Mouse (Mus musculus): Measurements from ENCODE around the gene Ugt1a6a. TPM values are rescaled to one million over a fixed set of nuclear protein-coding genes. Genes with fewer than 3 reads are reported as not detected.
A peak's percentile ranks its signal among the peaks of the same experiment; 100 is the strongest.
"Not testable (repeated sequence)": the region's sequence is repeated elsewhere in the genome, so short reads cannot be mapped to it uniquely, and the experiment has no call there.

Ugt1a6a gene
- total RNA-seq (2021): 1 to 10 TPM; 3.8 to 5.7 TPM
- long read RNA-seq, experiment 1, partial matches to known transcripts: 0 of 4 reads
- long read RNA-seq, experiment 1, other reads (novel, unspliced or antisense): 0 of 4 reads
- long read RNA-seq, experiment 2, partial matches to known transcripts: 0 of 2 reads
- long read RNA-seq, experiment 2, other reads (novel, unspliced or antisense): 0 of 2 reads

DNA sequence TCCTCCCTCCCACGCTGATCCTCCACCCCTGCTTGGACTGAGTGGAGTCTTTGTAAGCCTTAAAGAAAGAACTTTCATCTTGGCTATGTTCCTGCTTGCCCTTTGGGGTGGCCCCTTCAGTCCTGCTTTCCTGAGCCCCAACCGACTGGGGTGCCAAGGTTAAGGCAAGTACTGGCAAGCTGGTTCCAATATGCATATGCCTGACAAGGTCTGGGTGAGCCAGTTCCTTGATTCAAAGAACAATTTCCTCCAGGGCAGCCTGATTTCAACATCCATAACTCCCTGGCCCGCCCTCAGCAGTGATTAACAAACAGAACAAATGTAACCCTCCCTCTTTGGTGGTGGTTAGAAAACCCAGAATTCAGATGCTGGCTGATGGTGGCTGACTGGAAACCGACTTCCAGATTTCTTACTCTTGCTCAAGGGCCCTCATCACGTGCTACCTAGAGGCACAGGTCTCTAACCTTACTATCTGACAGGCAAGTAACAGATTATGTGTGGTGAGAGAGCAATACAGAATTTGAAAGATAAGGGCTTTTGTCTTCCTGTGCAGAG is at the start of gene Ugt1a6a:
Gene Ugt1a6a (plus strand): TSS at position 353 of the 555 bp plus-strand sequence.
- intact Hi-C loops (cut with DNase I): not testable (repeated sequence)
- DNase-seq: peak; percentile 19 to 29

DNA sequence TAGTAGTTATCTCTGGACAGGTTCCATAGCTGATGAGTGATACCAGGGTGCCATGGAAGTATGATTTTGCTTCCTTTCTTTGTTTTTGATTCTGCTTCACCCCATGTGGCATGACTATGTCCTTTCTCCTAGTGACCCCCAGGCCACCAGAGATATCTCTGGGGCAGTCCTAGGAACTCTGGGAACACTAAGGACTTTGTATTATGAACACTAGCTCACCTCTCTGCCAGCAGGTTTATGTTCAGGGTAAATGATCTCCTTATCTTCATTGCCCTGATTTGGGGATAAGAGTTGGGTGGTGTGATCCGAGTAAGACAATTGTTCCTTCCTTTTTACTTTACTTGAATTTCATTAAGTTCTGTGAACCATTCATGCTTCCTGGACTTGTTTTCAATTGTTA is 48.5 kb upstream of the Ugt1a6a start:
- DNase-seq: no peak
- intact Hi-C loops (cut with DNase I): no loop called here

DNA sequence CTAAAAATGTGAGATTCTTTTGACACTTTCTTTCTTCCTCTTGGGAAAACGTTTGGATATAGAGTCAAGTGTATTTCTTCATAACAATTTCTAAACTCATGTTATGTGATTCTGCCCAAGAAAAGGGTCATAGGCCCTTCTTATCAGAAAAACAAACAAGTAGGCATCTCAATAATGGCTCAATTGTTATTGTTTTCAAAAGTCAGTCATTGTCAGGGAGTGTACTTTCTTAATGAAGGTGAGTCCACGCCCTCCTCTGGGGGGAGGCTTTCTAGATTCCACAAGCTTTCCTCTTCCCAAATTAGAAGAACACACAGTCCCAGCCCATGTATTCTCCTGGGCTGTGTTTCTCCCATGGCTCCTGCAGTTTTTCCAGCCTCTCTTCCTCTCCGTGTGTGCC is 47.1 kb upstream of the Ugt1a6a start, which contains the start of gene Ugt1a8:
Gene Ugt1a8 (plus strand): TSS at position 301 of the 400 bp plus-strand sequence.
- no peak for DNase-seq
- intact Hi-C loops (cut with DNase I): no loop called here

DNA sequence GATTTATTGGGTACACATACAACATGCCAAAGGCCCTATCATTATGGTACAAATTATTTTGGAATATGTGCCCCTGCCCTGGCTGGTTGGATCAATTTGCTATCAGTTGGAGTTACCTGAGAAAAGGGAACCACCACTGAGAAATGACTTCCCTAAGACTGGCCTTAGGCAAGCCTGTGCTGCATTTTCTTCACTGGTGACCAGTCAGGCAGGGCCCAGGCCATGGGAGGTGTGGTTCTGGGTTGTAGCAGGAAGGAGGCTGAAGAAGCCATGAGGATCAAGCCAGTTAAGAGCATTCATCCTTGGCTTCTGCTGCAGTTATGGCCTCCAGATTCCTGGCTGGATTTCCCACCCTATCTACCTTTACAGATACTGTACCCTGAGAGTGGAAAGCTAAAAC is 42.3 kb upstream of the Ugt1a6a start:
- DNase-seq: no peak
- intact Hi-C loops (cut with DNase I): no loop called here

DNA sequence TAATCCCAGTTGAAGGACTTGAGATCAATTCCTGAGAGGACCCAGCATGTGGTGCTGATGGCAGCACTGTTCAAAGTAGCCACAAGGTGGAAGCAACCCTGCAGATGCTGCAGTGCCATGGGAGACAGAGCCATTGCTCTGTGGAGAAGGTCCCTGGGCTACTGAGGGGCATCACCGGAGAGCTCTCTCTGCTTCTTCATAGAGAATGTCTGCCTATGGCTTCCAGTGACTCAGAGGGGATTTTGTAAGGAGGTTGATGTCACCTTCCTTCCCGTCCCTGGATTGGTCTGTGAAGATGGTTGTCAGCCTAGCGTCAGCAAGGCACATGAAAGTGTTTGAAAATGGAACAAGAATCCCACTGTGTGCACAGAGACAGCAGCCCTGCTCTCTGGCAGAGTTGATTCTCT is 40.3 kb upstream of the Ugt1a6a start:
- DNase-seq; intact Hi-C loops (cut with DNase I): not testable (repeated sequence)

DNA sequence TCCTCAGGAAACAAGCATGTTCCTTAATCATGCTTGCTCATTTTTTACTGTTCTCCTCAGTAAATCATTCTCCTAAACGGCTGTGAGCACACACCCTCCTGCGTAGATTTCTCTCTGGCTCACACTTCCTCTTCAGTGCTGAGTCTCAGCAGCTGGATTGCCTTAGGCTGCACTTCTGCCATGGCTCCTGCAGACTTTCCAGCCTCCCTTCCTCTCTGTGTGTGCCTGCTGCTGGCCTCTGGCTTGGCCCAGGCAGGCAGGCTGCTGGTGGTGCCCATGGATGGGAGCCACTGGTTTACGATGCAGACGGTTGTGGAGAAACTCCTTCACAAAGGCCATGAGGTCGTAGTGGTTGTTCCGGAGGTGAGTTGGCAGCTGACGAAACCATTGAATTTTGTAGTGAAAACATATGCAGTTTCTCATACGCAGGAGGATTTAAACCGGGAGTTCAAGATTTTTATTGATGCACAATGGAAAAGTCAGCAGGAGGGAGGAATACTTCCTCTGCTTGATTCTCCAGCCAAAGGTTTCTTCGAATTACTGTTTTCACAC is 39.6 kb upstream of the Ugt1a6a start, which contains the start of gene Ugt1a7c:
Gene Ugt1a7c (plus strand): TSS at position 122 of the 552 bp plus-strand sequence.
- peak; percentile 29 to 34 for DNase-seq
- intact Hi-C loops (cut with DNase I): no loop called here

DNA sequence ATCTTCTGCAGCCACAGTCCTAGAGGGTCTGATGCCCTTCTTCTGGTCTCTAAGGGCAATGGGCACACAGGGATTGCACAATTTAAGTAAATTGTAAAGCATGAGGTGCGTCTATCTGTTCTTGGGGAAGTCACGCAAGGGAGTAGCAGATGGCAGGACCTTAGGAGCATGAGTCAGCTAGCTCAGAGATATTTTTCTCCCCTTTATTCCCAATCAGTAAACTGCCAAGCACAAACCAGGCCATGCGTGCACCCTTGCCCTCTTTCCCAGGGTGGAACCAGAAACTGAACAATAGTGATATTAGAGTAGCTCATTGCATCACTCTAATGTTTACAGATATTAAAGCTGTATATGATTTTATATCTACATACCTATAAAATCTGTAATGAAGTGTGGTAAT is 36.1 kb upstream of the Ugt1a6a start:
- DNase-seq; intact Hi-C loops (cut with DNase I): not testable (repeated sequence)

DNA sequence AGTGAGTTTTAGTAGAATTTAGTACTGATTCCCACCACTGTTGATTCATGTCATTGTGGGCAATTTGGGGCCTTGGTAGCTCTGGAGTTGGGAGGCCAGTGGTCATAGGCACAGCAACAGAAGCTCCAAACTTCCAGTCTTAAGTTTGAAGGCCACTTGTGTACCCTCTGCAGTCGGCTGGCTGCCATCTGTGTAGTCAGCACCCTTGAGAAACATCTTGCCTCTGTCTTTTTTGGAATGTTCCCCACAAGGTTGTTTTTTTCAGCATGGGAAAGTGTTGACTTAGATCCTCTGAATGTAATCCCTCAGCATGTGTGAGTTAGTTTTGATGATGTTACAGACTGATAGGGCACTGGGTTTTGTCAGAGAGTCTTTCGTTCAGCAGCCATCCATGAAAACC is 34.9 kb upstream of the Ugt1a6a start:
- DNase-seq; intact Hi-C loops (cut with DNase I): not testable (repeated sequence)

DNA sequence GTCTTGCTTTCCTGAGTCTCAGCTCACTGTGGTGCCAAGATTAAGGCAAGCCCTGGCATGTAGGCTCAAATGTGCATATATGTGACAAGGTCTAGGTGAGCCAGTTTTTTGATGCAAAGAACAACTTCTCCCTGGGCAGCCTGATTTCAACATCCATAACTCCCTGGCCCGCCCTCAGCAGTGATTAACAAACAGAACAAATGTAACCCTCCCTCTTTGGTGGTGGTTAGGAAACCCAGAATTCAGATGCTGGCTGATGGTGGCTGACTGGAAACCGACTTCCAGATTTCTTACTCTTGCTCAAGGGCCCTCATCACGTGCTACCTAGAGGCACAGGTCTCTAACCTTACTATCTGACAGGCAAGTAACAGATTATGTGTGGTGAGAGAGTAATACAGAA is 31.6 kb upstream of the Ugt1a6a start, which contains the start of gene Ugt1a6b:
Gene Ugt1a6b (plus strand): TSS at position 234 of the 400 bp plus-strand sequence.
- intact Hi-C loops (cut with DNase I); DNase-seq: not testable (repeated sequence)

DNA sequence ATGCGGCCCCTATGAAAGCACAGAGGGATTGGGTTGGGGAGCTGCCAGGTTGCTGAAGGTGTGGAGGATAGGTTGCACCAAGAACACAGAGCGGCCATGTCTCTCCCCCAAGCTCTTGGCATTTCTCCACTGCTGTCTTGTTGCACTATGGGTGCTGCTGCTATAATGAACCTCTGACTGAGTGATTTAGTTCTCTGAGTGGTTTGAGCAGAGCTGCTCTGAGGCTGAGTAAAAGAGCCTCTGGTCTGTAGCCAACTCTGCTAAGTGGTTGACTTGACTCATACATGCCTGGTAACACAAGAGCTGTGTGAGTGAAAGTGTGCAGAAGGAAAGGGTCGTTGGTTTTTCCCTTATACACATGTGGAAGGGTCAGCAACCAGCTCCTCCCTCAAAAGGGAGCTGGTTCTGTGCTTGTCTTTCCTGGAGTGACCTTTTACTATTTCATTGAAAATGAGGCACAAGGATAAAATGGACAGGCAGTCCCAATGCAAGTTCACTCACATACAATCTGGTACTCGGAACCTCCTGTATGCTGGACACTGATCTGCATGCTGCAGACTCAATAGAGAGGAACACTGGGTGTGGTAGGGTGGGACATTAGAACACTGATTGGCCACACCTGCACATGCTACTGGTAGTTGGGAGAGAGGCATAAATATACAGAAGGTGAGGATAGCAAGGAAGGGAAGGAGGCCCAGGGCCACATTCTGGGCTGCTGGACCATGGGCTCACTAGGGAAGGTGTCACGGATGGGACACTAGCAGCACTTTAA is 30.7 kb upstream of the Ugt1a6a start:
- DNase-seq; intact Hi-C loops (cut with DNase I): not testable (repeated sequence)

DNA sequence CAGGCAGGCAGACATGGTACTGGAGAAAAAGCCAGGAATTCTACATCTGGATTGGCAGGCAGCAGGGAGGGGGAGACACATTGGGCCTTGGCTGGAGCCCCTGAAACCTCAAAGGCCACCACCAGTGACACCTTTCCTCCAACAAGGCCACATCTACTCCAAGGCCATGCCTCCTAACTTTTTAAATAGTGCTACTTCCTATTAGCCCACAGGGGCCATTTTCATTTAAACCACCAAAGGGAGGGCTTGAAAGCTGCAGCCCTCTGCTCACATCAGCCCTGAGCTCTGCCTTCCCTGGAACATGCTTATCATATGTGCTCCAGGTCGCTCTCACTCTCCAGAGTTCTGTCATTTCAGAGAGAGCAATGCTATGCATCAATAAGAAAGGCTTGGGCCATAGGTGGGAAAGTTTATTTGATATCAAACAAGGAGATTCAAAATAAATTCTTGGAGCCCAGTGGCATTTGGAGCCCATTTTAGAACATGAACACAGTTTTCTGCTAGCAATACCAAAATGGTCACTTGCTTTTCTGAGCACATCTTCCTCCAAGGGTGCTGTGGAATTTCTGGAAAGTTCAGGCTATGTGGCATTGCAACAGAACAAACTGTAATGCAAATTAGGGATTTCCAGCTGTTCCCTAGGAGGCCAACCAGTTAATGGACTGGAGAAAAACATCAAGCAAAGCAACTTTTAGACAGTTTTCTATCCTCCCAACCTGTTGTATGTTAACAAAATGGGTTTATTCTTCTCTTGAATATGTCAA is 29.8 kb upstream of the Ugt1a6a start:
- DNase-seq: no peak

DNA sequence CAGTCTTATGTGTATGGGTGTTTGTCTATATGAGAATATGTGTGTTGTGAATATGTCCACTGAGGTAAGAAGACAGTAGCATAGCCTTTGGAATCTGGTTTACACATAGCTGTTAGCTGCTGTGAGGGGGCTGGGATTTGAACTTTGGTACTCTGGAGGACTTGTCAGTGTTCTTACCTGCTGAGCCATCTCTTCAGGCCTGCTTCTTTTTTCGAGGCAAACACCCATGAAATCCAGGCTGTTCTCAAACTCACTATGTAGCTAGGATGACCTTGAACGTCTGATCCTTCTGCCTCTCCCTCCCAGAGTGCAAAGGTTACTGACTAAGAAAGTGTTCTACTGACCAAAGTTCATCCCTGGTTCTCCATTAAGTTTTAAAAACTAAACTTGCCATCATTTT is 29.0 kb upstream of the Ugt1a6a start:
- no peak for DNase-seq
- intact Hi-C loops (cut with DNase I): no loop called here

More for the DNA sequence above, 29.8 kb upstream of the Ugt1a6a start:
- intact Hi-C loops (cut with DNase I): no loop called here

DNA sequence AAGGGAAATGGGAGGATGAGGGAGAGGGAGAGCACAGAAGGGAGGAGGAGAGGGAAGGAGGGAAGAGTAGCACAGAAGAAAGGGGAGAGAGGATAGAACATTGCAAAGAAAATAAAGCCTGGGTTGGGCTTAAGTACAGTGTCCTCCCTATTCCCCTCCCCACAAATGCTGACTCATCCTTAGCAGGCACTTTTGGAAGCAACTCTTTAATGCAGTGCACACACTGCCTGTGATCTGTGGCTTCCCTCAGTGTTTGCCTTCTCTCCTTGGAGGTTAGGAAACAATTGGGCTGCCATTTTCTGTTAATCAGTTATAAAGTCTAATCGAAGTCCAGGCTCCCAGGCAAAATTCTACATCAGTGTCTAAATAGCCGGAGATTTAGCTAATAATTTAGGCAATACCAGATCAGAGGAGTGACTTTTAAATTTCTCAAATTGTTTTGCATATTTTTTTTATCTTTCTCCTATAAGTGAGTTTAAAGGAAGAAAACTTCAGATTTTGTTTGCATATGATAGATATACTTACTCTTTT is 25.5 kb upstream of the Ugt1a6a start:
- intact Hi-C loops (cut with DNase I); DNase-seq: not testable (repeated sequence)

DNA sequence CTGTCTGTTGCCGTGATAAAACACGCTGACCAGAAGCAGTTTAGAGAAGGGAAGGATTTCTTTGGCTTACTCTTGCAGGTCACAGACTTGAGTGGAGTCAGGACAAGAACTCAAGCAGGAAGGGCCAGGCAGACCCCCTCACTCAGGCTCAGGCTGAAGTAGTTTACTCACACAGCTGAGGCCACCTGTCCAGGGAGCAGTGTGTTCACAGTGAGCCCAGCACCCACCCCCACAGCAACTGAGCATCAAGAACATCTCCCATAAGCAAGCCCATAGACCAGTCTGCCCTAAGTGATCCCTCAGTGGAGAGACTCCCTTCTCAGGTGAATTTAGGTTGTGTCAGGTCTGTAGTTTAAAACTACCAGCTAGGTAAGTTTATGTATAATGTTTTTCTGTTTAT is 25.0 kb upstream of the Ugt1a6a start:
- DNase-seq; intact Hi-C loops (cut with DNase I): not testable (repeated sequence)

DNA sequence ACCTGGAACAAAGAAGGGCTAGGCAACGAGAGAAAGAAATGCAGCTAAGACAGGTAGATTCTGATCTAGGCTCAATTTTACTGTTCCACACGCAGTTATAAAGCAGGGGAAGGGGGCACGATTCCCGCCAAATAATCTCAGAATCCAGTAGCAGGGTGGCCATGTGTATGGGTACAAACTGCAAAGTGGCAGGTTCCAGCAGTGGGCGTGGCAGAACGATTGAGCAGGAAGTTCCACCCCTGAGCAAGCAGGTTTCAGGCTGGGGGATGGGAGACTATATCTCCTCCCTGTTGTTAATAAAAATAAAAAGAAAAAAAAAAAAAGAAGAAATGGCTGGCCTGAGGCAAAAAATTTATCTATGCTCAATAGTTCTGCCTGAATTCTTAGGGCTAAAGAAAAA is 21.8 kb upstream of the Ugt1a6a start:
- intact Hi-C loops (cut with DNase I); DNase-seq: not testable (repeated sequence)

DNA sequence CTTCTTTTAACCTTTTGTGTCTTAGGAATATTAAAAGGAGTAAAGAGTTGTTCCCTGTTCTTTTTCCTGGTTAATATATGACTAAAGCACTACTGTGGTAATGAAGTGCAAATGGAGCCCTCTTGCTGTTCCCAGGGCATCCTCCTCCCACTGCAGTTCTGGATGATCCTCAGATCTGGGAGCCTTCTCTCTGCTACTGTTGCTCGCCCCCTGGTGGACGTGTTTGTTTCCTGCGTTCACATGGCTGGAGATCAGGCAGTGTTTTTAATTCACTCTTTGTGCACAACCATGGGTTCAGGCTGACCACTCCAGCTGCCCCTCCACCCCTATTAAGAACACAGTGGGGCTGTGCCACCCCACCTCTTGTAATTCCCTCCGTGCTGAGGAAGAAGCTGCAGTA is 14.1 kb upstream of the Ugt1a6a start:
- intact Hi-C loops (cut with DNase I): loop anchor here (5.0 kb wide), 1 partner anchor 118 kb away; no protein-coding TSS in a partner anchor

DNA sequence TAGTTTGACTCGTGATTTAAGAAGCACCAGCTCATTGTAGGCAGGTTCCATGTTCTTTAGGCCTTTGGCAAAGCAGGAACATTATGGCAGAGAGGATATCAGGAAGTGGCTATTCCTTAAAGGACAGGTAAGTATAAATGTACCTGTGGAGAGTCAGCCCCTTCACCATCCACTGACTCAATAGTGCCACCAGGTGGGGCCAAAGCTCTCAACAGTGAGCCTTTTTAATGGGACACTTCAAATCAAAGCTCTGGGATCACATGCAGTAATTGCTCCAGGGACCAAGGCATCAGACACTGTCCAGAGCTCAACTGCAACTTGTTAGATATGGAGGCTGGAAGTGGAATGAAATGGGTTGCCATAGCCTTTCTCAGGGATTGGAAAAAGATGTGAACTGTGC is 13.1 kb upstream of the Ugt1a6a start:
- not testable (repeated sequence) for DNase-seq
- intact Hi-C loops (cut with DNase I): loop anchor here (5.0 kb wide), 1 partner anchor 119 kb away; no protein-coding TSS in a partner anchor

More for the DNA sequence above, 14.1 kb upstream of the Ugt1a6a start:
- not testable (repeated sequence) for DNase-seq

DNA sequence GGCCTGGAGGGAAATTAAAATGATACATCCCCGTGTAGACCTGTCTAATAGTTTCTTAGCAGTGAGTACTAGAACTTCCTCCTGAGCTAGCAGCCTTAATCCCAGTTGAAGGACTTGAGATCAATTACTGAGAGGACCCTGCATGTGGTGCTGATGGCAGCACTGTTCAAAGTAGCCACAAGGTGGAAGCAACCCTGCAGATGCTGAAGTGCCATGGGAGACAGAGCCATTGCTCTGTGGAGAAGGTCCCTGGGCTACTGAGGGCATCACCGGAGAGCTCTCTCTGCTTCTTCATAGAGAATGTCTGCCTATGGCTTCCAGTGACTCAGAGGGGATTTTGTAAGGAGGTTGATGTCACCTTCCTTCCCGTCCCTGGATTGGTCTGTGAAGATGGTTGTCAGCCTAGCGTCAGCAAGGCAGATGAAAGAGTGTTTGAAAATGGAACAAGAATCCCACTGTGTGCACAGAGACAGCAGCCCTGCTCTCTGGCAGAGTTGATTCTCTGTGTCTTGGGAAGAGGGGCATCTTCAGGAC is 8.7 kb upstream of the Ugt1a6a start:
- DNase-seq; intact Hi-C loops (cut with DNase I): not testable (repeated sequence)

DNA sequence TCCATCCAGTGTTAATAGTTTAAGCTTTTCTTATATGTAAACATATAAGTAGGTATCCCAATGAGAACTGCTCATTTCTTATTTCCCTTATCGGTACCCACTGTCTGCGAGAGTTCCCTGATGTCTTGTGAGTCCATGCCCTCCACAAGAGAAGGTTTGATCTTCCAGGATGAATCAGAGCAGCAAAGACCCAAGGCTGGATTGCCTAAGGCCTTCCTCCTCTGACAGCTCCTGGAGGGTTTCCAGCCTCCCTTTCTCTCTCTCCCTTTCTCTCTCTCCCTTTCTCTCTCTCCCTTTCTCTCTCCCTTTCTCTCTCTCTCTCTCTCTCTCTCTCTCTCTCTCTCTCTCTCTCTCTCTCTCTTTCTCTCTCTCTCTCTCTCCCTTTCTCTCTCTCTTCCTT is 5.5 kb upstream of the Ugt1a6a start:
- DNase-seq; intact Hi-C loops (cut with DNase I): not testable (repeated sequence)
